Mouse (Mus musculus): ENCODE results near the gene 1700014D04Rik. TPM values are rescaled to one million over a fixed set of nuclear protein-coding genes. Genes with fewer than 3 reads are reported as not detected.
"Not testable (repeated sequence)": the region's sequence is repeated elsewhere in the genome, so short reads cannot be mapped to it uniquely, and the experiment has no call there.

1700014D04Rik gene
- total RNA-seq, 1 experiment from 2014 or later = 0.25 TPM

DNA sequence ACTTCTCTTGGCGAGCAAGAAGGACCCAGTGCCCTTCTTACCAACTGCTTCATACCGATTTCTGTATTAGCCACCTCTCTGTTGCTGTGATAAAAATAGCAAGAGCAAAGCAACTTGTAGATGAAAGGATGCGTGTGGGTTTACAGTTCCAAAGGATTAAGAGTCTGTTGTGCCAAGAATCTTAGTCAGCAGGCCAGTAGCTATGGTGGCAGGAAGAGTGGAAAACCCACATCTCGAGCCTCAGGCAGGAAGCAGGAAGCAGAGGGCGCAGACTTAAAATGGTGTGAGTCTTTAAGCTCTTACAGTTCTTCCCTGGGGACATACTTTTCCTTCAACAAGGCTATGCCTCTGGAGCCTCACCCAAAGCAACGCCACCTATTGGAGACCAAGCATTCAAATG is 1.1 kb downstream of the 1700014D04Rik start:
- peak in 1 of 2 experiments; percentile 23; a peak in 1 of 4 replicates for ATAC-seq (replicated peaks in 1 of 2; ENCODE audit: insufficient read depth in 1 of 2, low FRiP score in 2 of 2, low TSS enrichment in 1 of 2, low read depth in 1 of 2, poor library complexity in 2 of 2, severe bottlenecking in 2 of 2)

DNA sequence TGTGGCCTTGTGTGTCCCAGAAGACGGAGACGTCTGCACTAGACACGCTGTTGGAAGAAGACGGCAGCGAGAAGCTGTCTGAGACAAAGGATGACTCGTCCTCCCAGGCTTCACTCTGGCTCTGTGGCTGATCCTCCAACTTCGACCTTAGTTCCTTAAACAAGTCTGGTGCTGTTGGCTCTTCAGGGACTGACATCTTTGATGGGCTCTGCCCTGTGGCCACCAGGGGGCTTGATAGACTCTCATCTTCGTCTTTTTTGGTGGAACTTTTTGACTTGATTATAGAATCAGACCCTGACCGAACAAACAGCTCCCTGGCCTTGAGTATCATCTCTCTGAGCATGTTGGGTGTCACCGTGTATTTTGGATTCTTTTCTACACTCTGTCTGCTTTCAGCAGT is 4.9 kb downstream of the 1700014D04Rik start:
- peak; percentile 84 to 85 for ATAC-seq (replicated peaks in 1 of 2; ENCODE audit: insufficient read depth in 1 of 2, low FRiP score in 2 of 2, low TSS enrichment in 1 of 2, low read depth in 1 of 2, poor library complexity in 2 of 2, severe bottlenecking in 2 of 2)

DNA sequence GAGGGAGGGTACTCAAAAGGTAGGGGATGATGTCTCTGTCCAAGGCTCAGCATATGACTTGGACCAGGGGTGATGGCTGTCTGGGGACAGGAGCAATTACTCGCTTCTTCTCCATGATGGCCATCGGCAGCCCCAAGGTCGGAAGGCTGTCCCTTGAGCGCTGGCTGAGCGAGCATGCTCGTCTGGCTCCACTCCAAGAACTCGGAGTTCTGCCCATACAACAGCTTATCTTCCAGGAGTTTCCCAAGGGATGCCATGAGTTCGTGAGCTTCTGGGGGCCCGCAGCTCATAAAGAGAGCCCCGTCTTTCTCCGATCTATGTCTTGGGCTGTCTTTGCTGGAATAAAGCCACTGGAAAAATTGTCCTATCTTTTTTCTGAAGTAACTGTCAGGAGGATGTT is 5.5 kb downstream of the 1700014D04Rik start:
- no peak for ATAC-seq (replicated peaks in 1 of 2; ENCODE audit: insufficient read depth in 1 of 2, low FRiP score in 2 of 2, low TSS enrichment in 1 of 2, low read depth in 1 of 2, poor library complexity in 2 of 2, severe bottlenecking in 2 of 2)

DNA sequence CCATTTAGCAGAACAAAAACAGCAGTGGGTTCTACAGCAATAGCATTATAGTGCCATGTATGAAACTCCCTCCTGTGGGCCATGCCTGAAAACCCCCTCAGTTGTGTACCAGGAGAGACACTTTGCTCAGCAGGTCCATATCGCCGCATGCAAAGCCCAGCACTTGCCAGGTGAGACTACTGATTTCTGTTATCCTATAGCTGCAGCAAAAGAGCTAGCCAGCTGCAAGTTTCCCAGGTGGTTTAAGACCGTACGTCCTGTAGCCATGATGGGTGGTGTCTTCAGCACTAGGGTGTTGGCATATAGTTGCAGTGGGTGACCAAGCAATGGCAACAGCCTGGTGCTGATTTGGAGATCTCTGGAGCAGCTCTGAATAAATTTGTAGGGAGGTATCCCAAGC is 7.2 kb downstream of the 1700014D04Rik start:
- no peak for ATAC-seq (replicated peaks in 1 of 2; ENCODE audit: insufficient read depth in 1 of 2, low FRiP score in 2 of 2, low TSS enrichment in 1 of 2, low read depth in 1 of 2, poor library complexity in 2 of 2, severe bottlenecking in 2 of 2)

DNA sequence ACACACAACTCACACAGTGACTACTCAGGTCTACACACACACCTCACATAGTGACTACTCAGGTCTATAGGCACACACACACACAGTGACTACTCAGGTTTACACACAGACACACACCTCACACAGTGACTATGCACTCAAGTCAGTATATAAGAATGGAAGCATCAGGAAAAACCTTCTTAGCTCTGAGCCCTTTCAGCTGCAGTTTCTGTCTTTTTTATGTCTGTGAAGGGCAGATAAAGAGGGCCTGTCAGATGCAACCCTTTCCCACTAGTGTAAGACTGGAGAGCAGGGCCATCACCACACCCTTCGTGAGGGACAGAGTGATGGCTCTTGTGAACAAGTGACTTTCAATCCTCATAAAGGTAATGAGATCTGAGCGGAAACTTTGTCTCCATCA is 8.1 kb downstream of the 1700014D04Rik start:
- no peak for ATAC-seq (replicated peaks in 1 of 2; ENCODE audit: insufficient read depth in 1 of 2, low FRiP score in 2 of 2, low TSS enrichment in 1 of 2, low read depth in 1 of 2, poor library complexity in 2 of 2, severe bottlenecking in 2 of 2)

DNA sequence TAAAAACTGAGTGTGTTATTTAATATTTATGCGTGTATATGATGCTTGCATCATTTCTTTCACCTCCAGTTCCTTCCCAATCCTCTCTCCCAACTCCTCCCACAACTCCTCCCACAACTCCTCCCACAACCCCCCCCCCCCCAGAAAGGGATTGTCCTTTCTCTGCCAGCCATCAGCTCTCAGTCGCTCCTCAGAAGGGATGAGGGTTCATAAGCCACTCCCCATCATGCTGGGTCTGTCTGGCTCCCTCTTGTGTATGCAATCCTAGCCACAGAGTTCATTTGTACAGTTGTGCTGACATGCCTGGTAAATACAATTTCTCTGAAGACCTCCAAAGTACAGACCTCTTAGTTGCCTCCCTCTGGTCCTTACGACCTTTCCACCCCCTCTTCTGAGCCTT is 11.4 kb downstream of the 1700014D04Rik start:
- peak; percentile 77 to 78 for ATAC-seq (replicated peaks in 1 of 2; ENCODE audit: insufficient read depth in 1 of 2, low FRiP score in 2 of 2, low TSS enrichment in 1 of 2, low read depth in 1 of 2, poor library complexity in 2 of 2, severe bottlenecking in 2 of 2)

DNA sequence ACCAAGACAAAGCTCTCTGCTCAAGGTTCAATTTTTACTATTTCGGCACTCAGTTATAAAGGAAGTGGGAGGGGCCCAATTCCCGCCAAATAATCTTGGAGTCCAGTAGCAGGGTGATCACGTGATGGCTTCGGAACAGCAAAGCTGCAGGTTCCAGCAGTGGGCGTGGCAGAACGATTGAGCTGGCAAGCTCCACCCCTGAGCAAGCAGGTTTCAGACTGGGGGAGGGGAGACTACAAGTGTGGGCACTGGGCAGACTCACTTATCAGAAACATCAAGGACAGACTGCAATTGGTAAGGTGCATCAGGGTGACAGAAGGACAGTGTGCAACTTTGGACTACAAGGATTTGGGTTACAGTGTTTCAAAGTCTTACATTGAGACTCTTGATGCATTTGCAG is 12.2 kb downstream of the 1700014D04Rik start:
- ATAC-seq (replicated peaks in 1 of 2; ENCODE audit: insufficient read depth in 1 of 2, low FRiP score in 2 of 2, low TSS enrichment in 1 of 2, low read depth in 1 of 2, poor library complexity in 2 of 2, severe bottlenecking in 2 of 2) = not testable (repeated sequence)

DNA sequence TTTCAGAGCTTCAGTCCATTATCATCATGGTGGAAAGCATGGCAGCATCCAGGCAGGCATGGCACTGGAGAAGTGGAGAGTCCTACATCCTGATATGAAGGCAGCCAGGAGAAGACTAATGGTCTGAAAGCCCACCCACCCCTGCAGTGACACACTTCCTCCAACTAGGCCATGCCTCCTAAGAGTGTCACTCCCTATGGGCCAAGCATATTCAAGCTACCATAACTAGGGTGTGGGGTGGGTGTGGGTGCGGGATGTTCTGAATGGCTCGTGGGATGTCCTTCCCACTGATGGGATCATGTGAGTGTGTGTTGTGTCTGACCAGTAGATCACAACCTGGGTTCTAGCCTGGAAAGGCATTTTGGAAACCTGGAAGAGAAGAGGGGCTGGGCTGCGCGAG is 12.6 kb downstream of the 1700014D04Rik start:
- no peak for ATAC-seq (replicated peaks in 1 of 2; ENCODE audit: insufficient read depth in 1 of 2, low FRiP score in 2 of 2, low TSS enrichment in 1 of 2, low read depth in 1 of 2, poor library complexity in 2 of 2, severe bottlenecking in 2 of 2)

DNA sequence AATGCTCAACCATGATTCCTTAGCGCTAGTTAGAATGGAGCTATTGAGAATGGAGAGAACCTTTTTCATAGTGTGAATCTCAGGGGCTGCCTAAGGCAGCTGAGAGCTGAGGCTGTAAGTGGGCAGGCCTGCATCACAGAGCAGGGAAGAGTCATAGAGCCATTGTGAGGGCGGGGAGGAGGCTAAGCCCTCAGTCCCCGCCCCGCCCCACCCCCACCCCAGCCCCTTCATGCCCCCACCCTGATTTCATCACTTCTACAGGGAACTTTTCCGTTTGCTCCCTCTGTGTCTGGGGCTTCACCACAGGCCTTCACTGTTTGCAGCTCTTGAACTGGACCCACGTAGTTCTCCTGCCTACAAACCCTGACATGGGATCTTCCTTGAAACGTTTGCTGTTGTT is 14.9 kb downstream of the 1700014D04Rik start, which contains the start of gene Spata31d1d:
Spata31d1d (minus strand) TSS at position 101 of the 400 bp plus-strand sequence.
- no peak for ATAC-seq (replicated peaks in 1 of 2; ENCODE audit: insufficient read depth in 1 of 2, low FRiP score in 2 of 2, low TSS enrichment in 1 of 2, low read depth in 1 of 2, poor library complexity in 2 of 2, severe bottlenecking in 2 of 2)

DNA sequence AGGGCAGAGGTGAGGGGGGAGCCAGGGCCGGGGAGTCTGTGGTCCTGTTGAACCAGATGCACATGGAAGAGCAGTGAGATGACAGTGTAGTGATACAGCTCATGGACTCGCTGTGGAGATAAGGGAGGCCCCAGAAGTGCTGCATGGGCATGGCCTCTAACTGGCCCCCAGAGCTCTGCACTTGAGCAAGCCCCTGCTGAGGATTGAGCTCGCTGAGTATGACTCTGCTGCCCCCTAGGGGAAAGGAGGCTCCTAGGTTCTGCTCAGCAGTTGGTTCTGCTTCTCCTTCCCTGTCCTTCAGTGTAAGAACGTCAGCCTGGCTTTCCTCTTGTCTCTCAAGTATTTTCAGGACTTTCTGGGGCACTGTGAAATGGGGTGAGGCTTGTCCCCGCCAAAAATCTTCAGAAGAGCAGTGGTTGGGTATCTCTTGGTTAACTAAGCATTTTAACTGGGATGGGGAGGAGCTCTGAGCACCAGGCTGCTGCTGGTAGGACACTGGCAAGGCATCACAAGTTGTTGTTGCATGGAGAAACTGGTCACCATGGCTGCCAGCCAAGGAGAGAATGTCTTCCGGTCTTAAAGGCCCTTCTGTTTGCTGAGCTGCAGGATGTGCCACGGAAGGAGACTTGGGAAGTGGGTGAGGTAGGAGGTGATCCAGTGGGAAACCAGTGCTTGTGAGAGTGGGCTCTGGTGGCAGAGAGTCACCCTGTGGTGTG is 18.0 kb downstream of the 1700014D04Rik start:
- ATAC-seq (replicated peaks in 1 of 2; ENCODE audit: insufficient read depth in 1 of 2, low FRiP score in 2 of 2, low TSS enrichment in 1 of 2, low read depth in 1 of 2, poor library complexity in 2 of 2, severe bottlenecking in 2 of 2) = peak; percentile 91 to 92

DNA sequence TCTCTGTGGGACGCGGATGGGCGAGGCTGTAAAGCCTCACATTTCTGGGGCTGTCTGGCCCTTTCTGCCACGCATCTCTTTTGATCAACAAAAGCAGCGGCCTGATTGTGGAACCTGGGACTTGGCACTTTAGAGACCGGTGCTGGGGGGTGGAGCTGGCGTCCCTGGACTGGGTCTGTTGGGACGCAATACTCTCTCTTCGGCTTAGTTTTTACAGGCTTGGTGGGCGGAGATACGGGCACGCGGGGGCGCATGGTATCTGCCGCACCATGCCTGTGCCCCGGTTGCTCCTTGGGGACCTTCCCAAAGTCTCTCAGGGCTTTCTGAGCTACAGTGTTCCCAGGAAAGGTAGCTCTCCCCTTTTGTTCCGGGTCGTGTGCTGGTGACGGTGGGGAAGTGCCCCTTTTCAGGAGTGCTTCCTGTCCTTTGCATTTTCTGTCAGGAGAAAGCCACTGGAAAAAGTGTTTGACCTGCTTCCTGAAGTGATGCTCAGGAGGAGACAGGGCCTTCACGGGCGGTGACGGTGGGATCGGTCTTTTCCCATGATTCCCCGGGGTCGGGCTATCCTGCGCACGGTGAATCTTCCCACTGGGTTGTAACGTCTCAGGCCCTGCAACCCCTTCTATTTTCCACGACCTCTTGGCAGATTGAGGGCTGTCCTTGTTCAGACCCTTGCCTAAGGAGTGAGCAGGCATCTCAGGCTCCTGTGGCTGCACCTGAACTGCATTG is 20.2 kb downstream of the 1700014D04Rik start:
- ATAC-seq (replicated peaks in 1 of 2; ENCODE audit: insufficient read depth in 1 of 2, low FRiP score in 2 of 2, low TSS enrichment in 1 of 2, low read depth in 1 of 2, poor library complexity in 2 of 2, severe bottlenecking in 2 of 2) = no peak

DNA sequence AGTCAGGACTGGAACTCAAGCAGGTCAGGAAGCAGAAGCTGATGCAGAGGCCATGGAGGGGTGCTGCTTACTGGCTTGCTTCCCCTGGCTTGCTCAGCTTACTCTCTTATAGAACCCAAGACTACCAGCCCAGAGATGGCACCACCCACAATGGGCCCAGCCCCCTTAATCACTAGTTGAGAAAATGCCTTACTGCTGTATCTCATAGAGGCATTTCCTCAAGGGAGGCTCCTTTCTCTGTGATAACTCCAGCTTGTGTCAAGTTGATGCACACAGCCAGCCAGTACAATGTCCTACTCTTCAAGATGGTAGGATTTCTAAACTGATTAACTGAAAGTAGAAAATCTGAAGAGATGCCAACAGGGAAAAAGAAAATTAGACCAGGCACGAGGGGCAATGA is 24.5 kb downstream of the 1700014D04Rik start:
- ATAC-seq (replicated peaks in 1 of 2; ENCODE audit: insufficient read depth in 1 of 2, low FRiP score in 2 of 2, low TSS enrichment in 1 of 2, low read depth in 1 of 2, poor library complexity in 2 of 2, severe bottlenecking in 2 of 2) = not testable (repeated sequence)

DNA sequence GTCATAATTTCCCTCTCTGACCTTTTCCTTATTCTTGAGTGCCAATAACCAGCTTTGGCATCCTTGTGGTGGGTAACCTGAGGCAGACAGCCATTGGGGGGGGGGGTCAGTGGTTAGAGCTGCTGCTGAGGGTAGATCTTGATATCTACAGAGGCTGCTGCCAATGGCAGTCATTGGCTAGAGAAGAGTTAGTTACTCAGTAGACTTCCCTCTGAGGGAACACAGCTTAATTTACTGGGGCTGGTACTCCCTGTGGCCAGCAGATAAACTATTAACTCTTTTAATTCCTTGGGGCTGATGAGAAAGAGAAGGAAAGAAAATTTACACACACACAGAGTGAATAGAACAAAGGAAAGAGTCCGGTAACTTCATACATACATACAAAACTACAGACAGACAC is 27.1 kb downstream of the 1700014D04Rik start:
- ATAC-seq (replicated peaks in 1 of 2; ENCODE audit: insufficient read depth in 1 of 2, low FRiP score in 2 of 2, low TSS enrichment in 1 of 2, low read depth in 1 of 2, poor library complexity in 2 of 2, severe bottlenecking in 2 of 2) = no peak

DNA sequence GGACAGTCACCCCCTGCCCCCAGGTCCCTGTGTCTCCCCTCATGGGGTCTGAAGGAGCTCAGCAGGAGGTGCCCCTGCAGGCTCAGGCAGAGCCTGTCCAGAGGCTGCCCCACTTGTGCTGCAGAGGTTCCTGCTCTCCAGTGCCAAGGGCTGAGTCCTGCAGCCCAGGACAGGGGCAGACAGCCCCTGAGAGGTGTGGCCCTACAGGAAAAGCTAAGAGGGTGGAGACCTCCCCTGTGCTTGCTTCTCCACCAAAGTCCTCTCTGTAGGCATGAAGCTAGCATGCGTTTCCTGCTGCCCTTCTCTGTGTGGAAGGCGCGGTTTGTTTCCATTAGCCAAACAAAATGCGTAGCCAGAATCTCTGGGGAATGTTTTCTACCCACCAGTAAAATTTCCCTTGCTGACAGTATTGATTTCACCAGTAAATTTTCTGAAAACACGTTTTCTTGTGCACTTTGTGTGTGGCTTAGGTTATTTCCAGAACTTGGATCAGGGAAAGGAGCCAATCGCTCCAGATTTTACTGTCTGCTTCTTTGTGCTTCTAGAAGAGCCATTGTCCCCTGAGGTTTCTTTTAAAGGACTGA is 27.6 kb downstream of the 1700014D04Rik start:
- peak; percentile 58 to 64; a peak in 3 of 4 replicates for ATAC-seq (replicated peaks in 1 of 2; ENCODE audit: insufficient read depth in 1 of 2, low FRiP score in 2 of 2, low TSS enrichment in 1 of 2, low read depth in 1 of 2, poor library complexity in 2 of 2, severe bottlenecking in 2 of 2)

DNA sequence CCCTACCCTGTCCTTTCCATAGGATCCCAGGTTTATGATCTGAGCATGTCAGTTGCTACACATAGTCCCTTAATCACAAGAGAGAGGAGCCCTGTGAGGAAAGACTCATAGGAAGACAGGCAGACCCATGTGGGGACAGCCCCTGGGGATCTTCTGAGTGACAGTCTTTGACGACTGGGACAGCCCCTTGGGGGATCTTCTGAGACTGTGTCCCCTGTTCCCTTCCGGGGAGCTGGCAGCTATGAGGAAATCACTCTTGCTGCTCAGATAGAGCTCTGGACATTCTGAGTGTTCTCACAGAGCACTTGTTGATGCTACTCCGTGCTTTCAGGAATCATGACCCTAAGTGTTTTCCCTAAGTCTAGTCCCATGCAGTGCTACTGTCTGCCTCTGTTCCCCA is 32.8 kb downstream of the 1700014D04Rik start:
- ATAC-seq (replicated peaks in 1 of 2; ENCODE audit: insufficient read depth in 1 of 2, low FRiP score in 2 of 2, low TSS enrichment in 1 of 2, low read depth in 1 of 2, poor library complexity in 2 of 2, severe bottlenecking in 2 of 2) = no peak

DNA sequence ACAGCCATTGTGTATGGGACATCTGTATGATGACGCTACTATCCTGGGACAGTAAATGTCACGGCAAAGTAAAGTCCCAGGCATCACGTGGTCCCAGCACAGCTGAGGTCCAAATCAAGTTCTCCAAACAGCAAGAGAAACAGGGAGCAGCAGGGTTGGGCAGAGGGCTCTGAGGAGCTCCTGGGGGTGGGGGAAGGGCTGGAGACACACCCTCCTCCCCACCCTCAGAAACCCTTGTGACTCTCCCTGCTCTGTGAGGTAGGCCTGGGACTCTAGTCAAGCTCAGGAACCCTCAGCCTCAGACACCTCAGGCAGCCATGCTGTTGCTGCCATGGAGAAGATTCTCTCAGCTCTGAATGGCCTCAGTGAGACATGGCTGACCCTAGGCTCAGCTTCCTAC is 34.6 kb downstream of the 1700014D04Rik start, which contains the start of gene Spata31d1b:
Spata31d1b (plus strand) TSS at position 301 of the 400 bp plus-strand sequence.
- ATAC-seq (replicated peaks in 1 of 2; ENCODE audit: insufficient read depth in 1 of 2, low FRiP score in 2 of 2, low TSS enrichment in 1 of 2, low read depth in 1 of 2, poor library complexity in 2 of 2, severe bottlenecking in 2 of 2) = not testable (repeated sequence)

DNA sequence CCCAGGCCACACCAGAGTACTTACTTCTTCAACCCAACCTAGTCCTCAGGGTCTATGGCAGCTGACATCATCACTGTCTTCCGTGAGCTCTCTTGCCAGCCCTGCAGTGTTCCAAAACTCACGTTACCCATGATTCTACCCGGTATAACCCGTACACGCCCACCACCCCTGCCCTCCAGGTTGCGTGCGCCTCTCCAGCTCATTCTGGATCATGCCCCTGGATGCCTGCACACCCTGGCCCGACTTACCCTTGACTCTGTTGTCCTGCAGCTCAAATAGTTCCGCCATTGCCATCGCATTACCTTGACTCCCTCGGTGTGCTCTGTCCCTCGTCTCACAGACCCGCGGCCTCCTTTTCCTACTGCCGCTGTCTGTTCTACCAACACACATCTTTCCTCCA is 36.3 kb downstream of the 1700014D04Rik start, which contains the start of gene Spata31d1a:
Spata31d1a (minus strand) TSS at position 101 of the 400 bp plus-strand sequence.
- 0 out of 4 replicates have a peak, but pooled peaks of 1 of the 2 experiments have one; percentile 22 for ATAC-seq (replicated peaks in 1 of 2; ENCODE audit: insufficient read depth in 1 of 2, low FRiP score in 2 of 2, low TSS enrichment in 1 of 2, low read depth in 1 of 2, poor library complexity in 2 of 2, severe bottlenecking in 2 of 2)

DNA sequence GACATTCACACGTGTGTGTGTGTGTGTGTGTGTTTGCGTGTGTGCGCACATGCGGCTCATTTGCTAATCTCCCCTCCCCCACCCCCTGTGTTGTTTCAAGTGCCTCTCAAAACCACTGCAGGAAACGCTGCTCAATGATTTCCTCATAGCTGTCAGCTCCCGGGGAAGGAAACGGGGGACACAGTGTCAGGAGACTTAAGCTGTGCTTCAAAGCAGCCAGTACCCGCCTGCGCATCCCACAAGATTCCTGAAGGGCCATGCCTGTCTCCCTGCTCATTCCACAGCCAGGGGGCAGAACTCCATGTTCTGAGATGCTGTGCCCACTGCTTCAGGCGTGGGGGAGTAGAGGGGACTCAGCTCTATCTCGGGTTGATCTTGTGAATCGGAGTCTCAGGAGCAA is 42.0 kb downstream of the 1700014D04Rik start:
- ATAC-seq (replicated peaks in 1 of 2; ENCODE audit: insufficient read depth in 1 of 2, low FRiP score in 2 of 2, low TSS enrichment in 1 of 2, low read depth in 1 of 2, poor library complexity in 2 of 2, severe bottlenecking in 2 of 2) = peak; percentile 72 to 81

Measured in hematopoietic stem cell, adult 5-6 weeks (primary cell).